Mouse (Mus musculus): ENCODE results near the gene Defb45.

Gene Defb45

GRCm38 (mm10) chr2:152607746-152608145, 8.5 kb upstream of the Defb45 start:
- DNase-seq (ENCODE audit: low spot score): no peak

DNA sequence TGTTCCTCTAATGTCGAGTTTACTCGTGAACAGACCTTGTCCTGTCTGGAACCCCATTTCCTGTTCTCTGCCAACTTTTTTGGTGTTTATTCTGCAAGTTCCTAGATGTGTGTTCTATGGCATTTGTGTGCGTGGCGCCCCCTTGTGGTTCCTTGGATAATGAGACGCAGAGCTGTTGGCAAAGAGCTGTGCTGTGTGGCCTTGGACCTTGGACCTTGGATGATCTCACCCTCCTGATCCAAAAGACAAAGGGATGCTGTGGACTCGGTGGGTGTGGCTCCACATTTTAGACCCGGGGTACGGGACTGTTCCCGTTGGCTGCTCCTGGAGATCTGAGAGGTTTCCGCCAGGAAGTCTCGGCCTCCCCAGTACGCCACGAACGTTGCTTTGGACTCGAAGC, 4.9 kb upstream of the Defb45 start, which contains the start of gene Defb36:
Defb36 (plus strand) TSS at position 271 of the 400 bp plus-strand sequence.
- DNase-seq (ENCODE audit: low spot score): no peak

- no peak for DNase-seq (ENCODE audit: low spot score)
Measured at GRCm38 (mm10) chr2:152601275-152601960, 2.2 kb upstream of the Defb45 start.

DNA sequence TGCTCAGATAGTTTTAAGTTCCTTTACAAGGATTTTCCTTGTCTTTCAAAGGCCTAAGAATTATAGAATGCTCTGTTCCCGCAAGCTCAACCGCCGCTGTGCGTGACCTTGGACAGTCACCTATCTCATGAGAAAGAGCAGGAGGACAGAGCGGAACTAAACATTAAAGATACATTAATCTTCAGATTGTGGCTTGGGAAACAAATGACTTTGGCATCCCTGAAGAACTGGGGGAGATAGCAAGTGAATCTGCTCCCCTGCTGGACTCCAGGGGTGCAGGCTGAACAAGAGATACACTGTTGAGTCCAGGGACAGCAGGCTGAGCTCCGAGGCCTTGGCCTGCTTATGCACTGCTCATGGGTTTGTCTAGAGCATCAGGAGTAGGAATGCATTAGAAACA, 877 bp upstream of the Defb45 start:
- no peak for DNase-seq (ENCODE audit: low spot score)

- DNase-seq (ENCODE audit: low spot score): no peak
Measured at GRCm38 (mm10) chr2:152589021-152589420, 10.2 kb downstream of the Defb45 start.

DNA sequence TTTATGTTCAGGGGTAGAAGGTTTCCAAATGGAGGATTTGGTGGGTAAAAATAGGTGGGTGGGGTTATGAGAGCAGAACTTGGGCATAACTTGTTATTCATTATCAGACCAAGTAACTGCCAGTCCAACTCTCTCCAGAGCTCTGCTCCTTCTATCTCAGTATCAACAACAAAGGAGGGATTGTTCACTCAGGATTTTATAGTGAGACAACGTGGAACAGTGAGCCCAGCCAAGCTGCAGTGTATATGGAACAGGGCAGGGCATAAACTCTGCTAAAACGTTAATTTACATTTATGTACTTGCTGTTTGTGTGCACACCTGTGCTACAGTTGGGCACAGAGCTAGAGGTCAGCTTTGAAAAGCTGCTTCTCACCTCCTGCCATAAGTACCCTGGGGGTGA, 10.7 kb downstream of the Defb45 start:
- no peak for DNase-seq (ENCODE audit: low spot score)

- DNase-seq (ENCODE audit: low spot score): no peak
Measured at GRCm38 (mm10) chr2:152586926-152587560, 12.2 kb downstream of the Defb45 start.

DNA sequence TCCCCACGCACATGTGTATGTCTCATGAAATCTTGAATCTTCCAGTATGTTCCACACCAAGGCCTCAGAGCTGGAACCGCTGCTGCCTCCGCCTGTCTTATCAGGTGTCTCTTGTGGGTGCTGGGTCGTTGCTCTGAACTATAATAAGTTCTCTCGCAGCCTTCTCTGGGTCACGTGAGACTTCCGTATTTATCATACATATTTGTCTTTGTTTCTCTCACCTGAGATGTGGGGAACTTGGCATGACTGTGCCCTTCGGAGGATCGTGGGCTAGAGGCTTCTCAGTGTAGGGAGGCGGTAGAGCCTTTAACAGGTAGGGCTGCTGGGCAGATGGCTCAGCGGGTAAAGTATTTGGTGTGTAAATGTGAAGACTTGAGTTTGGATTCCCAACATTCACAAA, 18.6 kb downstream of the Defb45 start:
- DNase-seq (ENCODE audit: low spot score): no peak

- DNase-seq (ENCODE audit: low spot score): no peak
Measured at GRCm38 (mm10) chr2:152580107-152580506, 19.1 kb downstream of the Defb45 start, which contains the start of gene Defb19. Defb19 (minus strand) TSS chr2:152580312.

- no peak for DNase-seq (ENCODE audit: low spot score)
Measured at GRCm38 (mm10) chr2:152573484-152573883, 25.7 kb downstream of the Defb45 start.

DNA sequence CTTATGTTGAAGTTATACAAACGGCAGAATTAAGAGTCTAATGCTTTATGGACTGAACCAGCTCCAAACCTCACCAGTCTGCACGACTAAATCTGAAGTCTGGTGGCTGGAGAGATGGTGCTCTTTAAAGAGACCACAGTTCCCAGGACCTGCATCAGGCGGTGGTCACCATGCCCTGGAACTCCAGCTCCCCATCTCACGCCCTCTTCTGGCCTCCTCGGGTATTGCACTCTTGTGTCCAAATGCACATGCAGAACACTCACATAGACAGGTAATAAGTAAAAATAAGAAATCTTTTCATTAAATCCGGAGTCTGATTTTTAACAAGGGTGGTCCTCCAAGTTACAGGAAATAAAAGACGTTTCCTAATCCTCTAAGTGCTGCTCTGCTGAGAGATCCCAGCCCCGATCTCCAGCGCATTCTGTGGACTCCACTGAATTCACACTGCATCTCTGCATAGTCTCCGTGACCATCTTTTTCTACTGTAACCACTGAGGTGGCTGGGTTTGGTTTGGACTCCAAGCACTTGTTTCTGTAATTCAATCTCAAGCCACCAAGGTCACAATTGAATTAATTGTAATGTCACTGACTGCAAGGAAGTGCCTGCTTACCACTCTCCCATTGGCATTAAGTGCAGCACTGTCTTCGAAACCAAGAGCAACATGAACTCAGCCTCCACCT, 26.9 kb downstream of the Defb45 start, which contains the start of gene Defb21:
Defb21 (plus strand) TSS at position 631 of the 681 bp plus-strand sequence.
- no peak for DNase-seq (ENCODE audit: low spot score)

- DNase-seq (ENCODE audit: low spot score): no peak
Measured at GRCm38 (mm10) chr2:152570313-152570712, 28.9 kb downstream of the Defb45 start.

GRCm38 (mm10) chr2:152569881-152570280, 29.3 kb downstream of the Defb45 start:
- DNase-seq (ENCODE audit: low spot score): no peak

DNA sequence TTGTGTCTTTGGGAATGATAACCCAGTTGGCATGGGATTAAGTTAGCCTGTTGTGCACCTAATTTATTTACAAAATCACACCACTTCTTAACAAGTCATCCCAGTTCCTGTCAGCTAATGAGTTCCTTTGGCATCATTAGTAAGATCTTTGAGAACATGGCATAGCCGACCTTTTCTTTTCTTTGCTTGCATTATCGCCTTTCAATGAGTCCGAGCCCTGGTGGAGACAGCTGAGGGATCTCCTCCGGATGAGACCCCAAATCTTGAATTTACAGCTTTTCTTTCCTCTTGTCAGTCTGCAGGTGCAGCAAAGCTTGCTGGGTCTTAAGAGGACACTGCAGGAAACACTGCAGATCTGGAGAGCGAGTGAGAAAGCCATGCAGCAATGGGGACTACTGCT, 30.2 kb downstream of the Defb45 start, which contains the start of gene Gm17416:
Gm17416 (plus strand) TSS at position 301 of the 400 bp plus-strand sequence.
- no peak for DNase-seq (ENCODE audit: low spot score)

DNA sequence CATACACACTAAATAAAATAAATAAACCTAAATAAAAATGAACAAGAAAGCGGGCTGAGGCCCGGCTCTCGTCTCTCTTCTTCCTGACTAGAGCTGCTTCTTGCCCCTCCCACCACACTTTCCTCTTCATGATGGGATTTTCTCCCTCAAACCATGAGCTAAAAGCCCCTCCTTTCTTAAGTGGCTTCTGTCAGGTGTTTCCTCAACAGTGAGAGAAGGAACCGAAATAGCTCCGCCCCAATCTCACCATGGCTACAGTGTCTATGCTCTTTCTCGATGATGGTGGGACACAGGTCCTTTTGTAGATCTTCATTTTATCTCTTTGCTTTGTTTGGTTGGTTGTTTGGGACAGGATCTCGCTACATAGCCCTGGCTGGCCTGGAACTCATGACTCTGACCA, 42.5 kb downstream of the Defb45 start:
- no peak for DNase-seq (ENCODE audit: low spot score)

DNA sequence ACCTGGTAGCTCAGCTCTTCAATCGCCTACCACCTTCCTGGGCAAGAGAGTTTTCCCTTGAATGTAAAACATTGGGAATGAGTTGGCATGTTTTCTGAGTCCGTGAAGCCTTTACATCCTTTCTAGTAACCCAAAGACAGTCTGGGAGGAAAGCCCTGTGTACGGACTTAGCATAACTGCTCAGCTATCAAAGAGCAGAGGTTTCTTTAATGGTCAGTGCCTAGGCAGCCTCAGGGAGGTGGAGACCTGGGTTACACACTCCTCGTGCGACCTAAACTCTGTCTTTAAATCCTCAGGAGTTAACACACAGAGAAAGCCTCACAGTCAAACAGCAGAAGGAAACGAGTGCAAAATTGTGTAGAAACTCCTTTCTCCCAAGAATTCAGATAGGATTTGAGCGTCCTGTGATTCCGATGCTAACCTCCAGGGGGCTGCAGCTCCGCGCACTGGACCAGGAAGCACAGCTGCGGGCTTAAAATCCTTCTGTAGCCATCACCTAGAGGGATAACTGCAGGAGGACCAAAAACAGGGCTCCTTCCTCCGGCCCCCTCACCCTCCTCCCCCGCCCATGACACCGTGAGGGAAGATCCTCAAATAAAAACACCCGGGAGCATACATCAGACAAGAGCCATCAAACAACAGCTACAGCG, 45.3 kb downstream of the Defb45 start:
- peak; percentile 41 for DNase-seq (ENCODE audit: low spot score)

DNA sequence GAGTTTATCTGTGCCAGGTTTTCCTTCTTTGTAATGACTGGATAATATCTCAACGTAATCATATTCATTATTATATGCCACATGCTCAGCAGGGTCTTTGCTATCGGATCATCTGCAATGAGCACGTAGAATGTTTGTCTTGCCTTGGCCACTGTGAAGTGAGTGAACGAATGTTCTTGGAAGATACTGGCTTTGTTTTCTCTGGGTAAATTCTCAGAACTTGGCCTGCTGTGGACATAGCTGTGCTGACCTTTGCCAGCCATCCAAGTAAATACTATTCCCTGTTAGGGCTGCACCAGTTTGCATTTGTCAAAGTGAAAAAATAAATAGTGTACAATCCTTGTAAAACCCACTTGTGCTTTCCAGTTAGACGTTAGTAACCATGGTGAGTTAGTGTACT, 51.1 kb downstream of the Defb45 start:
- DNase-seq (ENCODE audit: low spot score): no peak

GRCm38 (mm10) chr2:152544691-152545090, 54.5 kb downstream of the Defb45 start:
- peak; percentile 38 for DNase-seq (ENCODE audit: low spot score)

DNA sequence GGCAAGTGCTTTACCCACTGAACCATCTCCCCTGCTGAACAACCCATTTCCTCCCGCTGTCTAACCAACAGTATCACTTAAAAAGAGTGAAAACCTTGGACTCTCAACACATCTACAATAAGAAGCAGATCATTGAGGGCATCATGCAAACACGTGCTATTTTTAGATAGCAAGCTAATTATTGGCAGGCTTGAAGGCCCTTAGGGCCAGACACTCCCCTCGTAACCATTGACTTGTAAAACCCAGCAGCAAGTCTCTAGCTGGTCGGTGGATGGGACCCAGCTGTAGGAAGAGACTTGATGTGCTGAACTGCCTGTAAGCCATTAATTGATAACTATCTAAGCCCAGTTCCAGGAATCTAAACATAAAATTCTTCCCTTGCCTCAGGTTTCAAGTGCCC, 55.7 kb downstream of the Defb45 start:
- DNase-seq (ENCODE audit: low spot score): no peak
